Mouse (Mus musculus) liver, embryonic 13.5 days (tissue): ENCODE data around the gene Fbxo39. TPM values are rescaled to one million over a fixed set of nuclear protein-coding genes. Genes with fewer than 3 reads are reported as not detected.

Source experiments
- ATAC-seq: fragments of 200-750 bp; cut with Nextera tagmentation; 2 replicates; pipeline ENCODE4 v1.8.0; 2017; ENCODE audit warnings: low read depth, mild to moderate bottlenecking, moderate number of reproducible peaks, moderate library complexity
- DNase-seq: peaks from one replicate; pipeline ENCODE4 v3.0.0; 2022
- H3K27ac ChIP-seq: fragments of 300-500 bp; sonication (generic); 2 replicates; pipeline ENCODE4 v1.5.1; 2015; ENCODE audit warnings: moderate library complexity, mild to moderate bottlenecking, inconsistent platforms
- H3K27me3 ChIP-seq: fragments of 300-500 bp; sonication (generic); 2 replicates; pipeline ENCODE4 v1.6.1; 2015; ENCODE audit warnings: mild to moderate bottlenecking, inconsistent platforms
- H3K36me3 ChIP-seq: fragments of 300-500 bp; sonication (generic); 2 replicates; pipeline ENCODE4 v1.6.1; 2015; ENCODE audit warnings: mild to moderate bottlenecking, inconsistent platforms
- H3K4me1 ChIP-seq: fragments of 300-500 bp; sonication (generic); replicated peaks from 2 replicates; pipeline ENCODE4 v1.6.1; 2015; ENCODE audit warnings: inconsistent platforms
- H3K4me2 ChIP-seq: fragments of 300-500 bp; sonication (generic); 2 replicates; pipeline ENCODE4 v1.6.1; 2015; ENCODE audit warnings: inconsistent platforms, mild to moderate bottlenecking, moderate library complexity
- H3K4me3 ChIP-seq: fragments of 300-500 bp; sonication (generic); replicated peaks from 2 replicates; pipeline ENCODE4 v1.5.1; 2015; ENCODE audit warnings: mild to moderate bottlenecking, inconsistent platforms
- H3K9ac ChIP-seq: fragments of 300-500 bp; sonication (generic); 2 replicates; pipeline ENCODE4 v1.6.1; 2015; ENCODE audit warnings: mild to moderate bottlenecking, inconsistent platforms
- H3K9me3 ChIP-seq: fragments of 300-500 bp; sonication (generic); replicated peaks from 2 replicates; pipeline ENCODE4 v1.6.1; 2016; ENCODE audit warnings: inconsistent platforms
- WGBS: fragments of 180-500 bp; shearing (Covaris S2); methylation state at CpG from one replicate; pipeline ENCODE4 v1.1.7; 2015; ENCODE audit not compliant: insufficient replicate concordance; 5-methylcytosine and 5-hydroxymethylcytosine counted together
- polyA plus RNA-seq: library from polyadenylated mRNA; unstranded; fragments of >200 nt; fragmentation: Nextera tagmentation; extraction: Ambion mirVana; gene quantifications from 2 replicates; pipeline ENCODE4 v1.2.1, GENCODE M21; 2015

The Fbxo39 gene
- polyA plus RNA-seq, 1 experiment from 2014 or later = not detected

DNA sequence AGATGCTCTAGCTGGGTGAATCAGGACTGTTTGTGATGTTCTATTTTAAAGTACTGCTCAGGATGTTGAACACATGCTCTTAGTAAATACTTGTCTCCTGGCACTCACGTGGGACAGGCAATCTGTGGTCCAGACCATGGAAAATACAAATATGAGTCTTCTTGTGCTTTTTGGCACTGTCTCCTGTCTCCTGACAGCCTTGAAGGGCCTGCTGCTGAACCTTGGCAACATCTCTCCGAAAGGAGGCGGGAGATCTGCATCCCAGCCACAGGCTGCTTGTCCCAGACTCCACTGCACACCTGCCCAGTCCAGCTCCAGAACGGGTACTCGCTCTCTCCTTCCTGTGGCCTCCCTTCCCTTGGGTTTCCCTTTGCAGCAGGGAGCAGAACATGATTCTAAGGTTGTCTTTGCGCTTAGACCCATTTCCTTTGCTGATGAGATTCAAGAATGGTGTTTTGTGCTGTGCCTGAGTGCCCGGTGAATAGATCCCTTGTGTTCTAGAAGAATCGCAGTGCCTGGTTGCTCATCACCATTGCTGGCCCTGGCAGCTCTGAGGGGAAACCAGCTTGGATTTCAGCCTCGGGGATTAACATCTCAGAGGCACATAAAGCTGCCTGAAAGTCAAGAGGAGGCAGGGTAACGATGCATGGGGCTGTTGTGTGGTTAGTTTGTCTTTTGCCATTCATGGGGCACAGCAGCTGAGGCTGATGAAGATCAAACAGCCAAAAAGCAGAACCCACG, 53.9 kb downstream of the Fbxo39 start:
- no peak overlapping the region for H3K4me3 ChIP-seq
- DNase-seq = no peak

More for the DNA sequence above, 53.9 kb downstream of the Fbxo39 start:
- Histone ChIP-seq H3K27me3 (0 out of 2 replicates have a peak, but pooled peaks cover 6% of the 10 kb centered on the region), H3K9me3 (no peaks in the 10 kb centered on the region), H3K4me2 (no peak overlapping the region), H3K9ac (no peak overlapping the region), H3K36me3 (no peaks in the 10 kb centered on the region), H3K4me1 (no peaks in the 10 kb centered on the region), H3K27ac (no peak overlapping the region)
- WGBS = 52% methylated on average over 11 of the region's 11 CpGs
- no peak for ATAC-seq

Other genes starting within 250 kb of the Fbxo39 start
- gene Pitpnm3, start 178.7 kb upstream of the Fbxo39 start, polyA plus RNA-seq = 0.06 and 0.14 TPM in 2 replicates
- gene Gm43951, start 107.6 kb upstream of the Fbxo39 start, polyA plus RNA-seq = not detected in 2 replicates
- 4.4 and 4.9 TPM in 2 replicates for gene 4933427D14Rik, start 107.0 kb upstream of the Fbxo39 start, polyA plus RNA-seq
- 94.7 and 97.9 TPM in 2 replicates for gene Txndc17, start 106.9 kb upstream of the Fbxo39 start, polyA plus RNA-seq
- gene Med31, start 98.9 kb upstream of the Fbxo39 start, polyA plus RNA-seq = 15.1 and 16.8 TPM in 2 replicates
- gene Slc13a5, start 47.2 kb upstream of the Fbxo39 start, polyA plus RNA-seq = not detected in 2 replicates
- 2.7 and 4.0 TPM in 2 replicates for gene Xaf1, start 12.8 kb upstream of the Fbxo39 start, polyA plus RNA-seq
- gene Tekt1, start 48.0 kb downstream of the Fbxo39 start, polyA plus RNA-seq = not detected in 2 replicates
- gene Smtnl2, start 97.3 kb downstream of the Fbxo39 start, polyA plus RNA-seq = 5.4 and 5.5 TPM in 2 replicates
- gene Ggt6, start 121.1 kb downstream of the Fbxo39 start, polyA plus RNA-seq = not detected in 2 replicates
- 129 and 138 TPM in 2 replicates for gene Mybbp1a, start 126.9 kb downstream of the Fbxo39 start, polyA plus RNA-seq
- 4.3 and 5.5 TPM in 2 replicates for gene Spns2, start 175.5 kb downstream of the Fbxo39 start, polyA plus RNA-seq
- 1.5 and 2.0 TPM in 2 replicates for gene Spns3, start 236.1 kb downstream of the Fbxo39 start, polyA plus RNA-seq